Mouse (Mus musculus) stomach, postnatal 0 days (tissue): ENCODE measurements around the gene Ctsf.

Experiments used
- CTCF ChIP-seq: IDR thresholded peaks from 2 replicates; pipeline ENCODE4 v1.5.1; 2016; ENCODE audit warnings: antibody characterized with exemption, low read depth, mild to moderate bottlenecking, moderate library complexity
- EP300 ChIP-seq: optimal IDR thresholded peaks from 2 replicates; pipeline ENCODE3; 2016; ENCODE audit warnings: antibody characterized with exemption

DNA sequence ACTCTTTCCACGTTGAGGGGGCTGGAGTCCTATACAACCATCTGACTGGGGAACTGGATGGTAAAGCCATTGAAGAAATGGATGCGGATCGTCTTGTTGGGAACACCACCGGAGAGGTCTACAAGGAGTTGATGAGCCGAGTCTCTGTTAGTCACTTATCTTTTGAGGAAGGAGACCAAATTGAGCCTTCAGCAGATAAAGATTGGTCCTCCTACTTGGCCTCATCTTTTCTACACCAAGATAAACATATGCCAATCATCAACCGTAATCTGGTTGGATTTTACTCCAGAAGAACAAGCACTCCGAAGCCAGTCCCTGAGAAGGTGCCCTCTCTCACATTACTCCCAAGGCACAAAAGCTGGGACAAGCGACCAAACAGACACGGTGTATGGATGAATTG, 14.1 kb upstream of the Ctsf start:
- TF ChIP-seq CTCF (no peak), EP300 (no peak)
